Mouse (Mus musculus) liver, embryonic 14.5 days (tissue): ENCODE measurements around the gene Nr1h2. TPM values are rescaled to one million over a fixed set of nuclear protein-coding genes. Genes with fewer than 3 reads are reported as not detected.
A peak's percentile ranks its signal among the peaks of the same experiment; 100 is the strongest.

Experiments
- ATAC-seq: fragments of 200-750 bp; cut with Nextera tagmentation; 2 replicates; pipeline ENCODE4 v1.8.0; 2017; ENCODE audit warnings: moderate number of reproducible peaks, mild to moderate bottlenecking, moderate library complexity; ENCODE audit not compliant: insufficient read depth
- DNase-seq, 3 experiments: peaks; one replicate each; pipeline ENCODE4 v3.0.0-alpha.2; 2012 to 2013; ENCODE audit warnings: low read depth in 3 of 3, low spot score in 3 of 3
- H3K27ac ChIP-seq: fragments of 300-500 bp; sonication (generic); 2 replicates; pipeline ENCODE4 v1.5.1; 2014; ENCODE audit warnings: moderate library complexity, mild to moderate bottlenecking, control low read depth, inconsistent platforms
- H3K27me3 ChIP-seq: fragments of 300-500 bp; sonication (generic); 2 replicates; pipeline ENCODE4 v1.6.1; 2014; ENCODE audit warnings: mild to moderate bottlenecking, low read length, moderate library complexity; ENCODE audit not compliant: control insufficient read depth, insufficient read depth
- H3K36me3 ChIP-seq: fragments of 300-500 bp; sonication (generic); replicated peaks from 2 replicates; pipeline ENCODE4 v1.6.1; 2014; ENCODE audit warnings: low read depth; ENCODE audit not compliant: control insufficient read depth, insufficient read depth
- H3K4me1 ChIP-seq, 2 experiments: fragments of 200-500 bp in 1 of 2; fragments of 300-500 bp in 1 of 2; sonication (generic) in 1 of 2; replicated peaks; 2 replicates each; pipeline ENCODE4 v1.6.1; 2012 to 2014; ENCODE audit warnings: antibody characterized with exemption in 1 of 2, inconsistent platforms in 1 of 2, low read length in 1 of 2; ENCODE audit not compliant: control insufficient read depth in 2 of 2, insufficient read depth in 2 of 2
- H3K4me2 ChIP-seq: fragments of 300-500 bp; sonication (generic); 2 replicates; pipeline ENCODE4 v1.6.1; 2014; ENCODE audit warnings: low read depth, mild to moderate bottlenecking, control low read depth, moderate library complexity
- H3K4me3 ChIP-seq, 2 experiments: fragments of 200-500 bp in 1 of 2; fragments of 300-500 bp in 1 of 2; sonication (generic) in 1 of 2; 2 replicates each; pipeline ENCODE4 v1.5.1; 2012 to 2014; ENCODE audit warnings: low read depth in 2 of 2, low read length in 2 of 2, mild to moderate bottlenecking in 2 of 2, control low read depth in 1 of 2, inconsistent platforms in 1 of 2, moderate library complexity in 1 of 2; ENCODE audit not compliant: insufficient read depth in 1 of 2
- H3K9ac ChIP-seq: fragments of 300-500 bp; sonication (generic); replicated peaks from 2 replicates; pipeline ENCODE4 v1.6.1; 2014; ENCODE audit warnings: mild to moderate bottlenecking, control low read depth, moderate library complexity
- H3K9me3 ChIP-seq: fragments of 300-500 bp; sonication (generic); 2 replicates; pipeline ENCODE4 v1.6.1; 2016; ENCODE audit warnings: low read length, mixed read lengths; ENCODE audit not compliant: control insufficient read depth
- CTCF ChIP-seq: IDR thresholded peaks from 2 replicates; pipeline ENCODE4 v1.5.1; 2016; ENCODE audit warnings: antibody characterized with exemption, low read depth, control low read depth
- EP300 ChIP-seq: IDR thresholded peaks from 2 replicates; pipeline ENCODE4 v1.6.1; 2016; ENCODE audit warnings: antibody characterized with exemption, low read depth
- WGBS: fragments of 180-500 bp; shearing (Covaris S2); extraction: QIAGEN DNeasy Blood & Tissue Kit; methylation state at CpG from one replicate; pipeline ENCODE4 v1.1.7; 2014; ENCODE audit not compliant: insufficient replicate concordance; 5-methylcytosine and 5-hydroxymethylcytosine counted together
- polyA plus RNA-seq, 2 experiments: library from polyadenylated mRNA; depleted of rRNA in 1 of 2; stranded (reverse) in 1 of 2; unstranded in 1 of 2; fragments of >200 nt; fragmentation: Nextera tagmentation in 1 of 2; extraction: Ambion mirVana in 1 of 2; gene quantifications; 2 replicates each; pipeline versions ENCODE4 v1.2.1 to v1.2.3; 2012 to 2014

Nr1h2 gene
- polyA plus RNA-seq, 2 experiments = 30.8 to 38.1 TPM

- ATAC-seq (no peak), DNase-seq (no peak)
- Histone ChIP-seq H3K4me2 (no peak overlapping the region), H3K36me3 (no peaks in the 10 kb centered on the region), H3K9me3 (no peaks in the 10 kb centered on the region), H3K9ac (no peak overlapping the region), H3K27me3 (no peaks in the 10 kb centered on the region), H3K4me3 (no peak overlapping the region), H3K27ac (no peak overlapping the region), H3K4me1 (no peaks in the 10 kb centered on the region)
- TF ChIP-seq CTCF (no peak), EP300 (no peak)
- 66% methylated on average over 10 of the region's 10 CpGs for WGBS
Measured at GRCm38 (mm10) chr7:44564486-44564885, 10.7 kb upstream of the Nr1h2 start.

- H3K4me1 ChIP-seq = no peaks in the 10 kb centered on the region
- TF ChIP-seq CTCF (no peak), EP300 (no peak)
- ATAC-seq (no peak), DNase-seq (no peak)
- no peak overlapping the region for H3K9ac ChIP-seq
- no peaks in the 10 kb centered on the region for H3K9me3 ChIP-seq
- H3K36me3 ChIP-seq = no peaks in the 10 kb centered on the region
- 25% methylated on average over 8 of the region's 8 CpGs for WGBS
- H3K4me3 ChIP-seq = no peak overlapping the region
- H3K4me2 ChIP-seq = no peak overlapping the region
- H3K27ac ChIP-seq = no peak overlapping the region
- no peaks in the 10 kb centered on the region for H3K27me3 ChIP-seq
Measured at GRCm38 (mm10) chr7:44563284-44563683, 9.5 kb upstream of the Nr1h2 start.

GRCm38 (mm10) chr7:44560435-44561400, 7.0 kb upstream of the Nr1h2 start:
- Histone ChIP-seq H3K36me3 (no peaks in the 10 kb centered on the region), H3K27me3 (no peaks in the 10 kb centered on the region), H3K4me3 (no peak overlapping the region), H3K4me2 (no peak overlapping the region), H3K9me3 (no peaks in the 10 kb centered on the region), H3K9ac (no peak overlapping the region), H3K4me1 (no peaks in the 10 kb centered on the region), H3K27ac (no peak overlapping the region)
- ATAC-seq (no peak), DNase-seq (peak; percentile 54 to 61 (median 56))
- WGBS = 49% methylated on average over 18 of the region's 18 CpGs
- TF ChIP-seq EP300 (no peak), CTCF (peak; percentile 84)

GRCm38 (mm10) chr7:44557629-44558028, 3.9 kb upstream of the Nr1h2 start:
- TF ChIP-seq CTCF = no peak
- no peak for TF ChIP-seq EP300
- ATAC-seq (no peak), DNase-seq (no peak)
- H3K9ac ChIP-seq = no peak overlapping the region
- no peak overlapping the region for H3K4me3 ChIP-seq
- peaks cover 7 to 9% of the 10 kb centered on the region in 2 experiments for H3K4me1 ChIP-seq
- no peak overlapping the region for H3K27ac ChIP-seq
- WGBS = 40% methylated on average over 2 of the region's 2 CpGs
- H3K9me3 ChIP-seq = no peaks in the 10 kb centered on the region
- H3K4me2 ChIP-seq = no peak overlapping the region
- no peaks in the 10 kb centered on the region for H3K27me3 ChIP-seq
- no peaks in the 10 kb centered on the region for H3K36me3 ChIP-seq

- peak; percentile 75 to 79 (median 78) for DNase-seq
- ATAC-seq = peak; percentile 63
- Histone ChIP-seq H3K27ac (peak overlapping the region; percentile 85), H3K4me1 (peaks cover 7 to 11% of the 10 kb centered on the region in 2 experiments), H3K9ac (peak overlapping the region; percentile 73), H3K4me3 (peak overlapping the region; percentile 73 to 80), H3K4me2 (peak overlapping the region; percentile 68), H3K36me3 (peaks cover 22% of the 10 kb centered on the region), H3K27me3 (no peaks in the 10 kb centered on the region), H3K9me3 (no peaks in the 10 kb centered on the region)
- 1% methylated on average over 32 of the region's 32 CpGs for WGBS
- TF ChIP-seq CTCF (no peak), EP300 (no peak)
Measured at GRCm38 (mm10) chr7:44553196-44553764, 471 bp downstream of the Nr1h2 start.
